Mouse (Mus musculus) small intestine, adult 2 months (tissue): Measurements from ENCODE around the gene Trp73.

ENCODE experiments used
- CTCF ChIP-seq: fragments of 200-500 bp; IDR thresholded peaks from 2 replicates; pipeline ENCODE4 v1.5.1; 2012; ENCODE audit warnings: low read depth, mild to moderate bottlenecking, control low read depth, inconsistent platforms, low read length, moderate library complexity, mixed read lengths; ENCODE audit not compliant: insufficient replicate concordance, insufficient read length; ENCODE audit errors: extremely low read depth
- POLR2A ChIP-seq: fragments of 200-500 bp; IDR thresholded peaks from 2 replicates; pipeline ENCODE4 v1.6.1; 2012; ENCODE audit warnings: low read depth, mild to moderate bottlenecking, control low read depth, inconsistent platforms, low read length, moderate library complexity

DNA sequence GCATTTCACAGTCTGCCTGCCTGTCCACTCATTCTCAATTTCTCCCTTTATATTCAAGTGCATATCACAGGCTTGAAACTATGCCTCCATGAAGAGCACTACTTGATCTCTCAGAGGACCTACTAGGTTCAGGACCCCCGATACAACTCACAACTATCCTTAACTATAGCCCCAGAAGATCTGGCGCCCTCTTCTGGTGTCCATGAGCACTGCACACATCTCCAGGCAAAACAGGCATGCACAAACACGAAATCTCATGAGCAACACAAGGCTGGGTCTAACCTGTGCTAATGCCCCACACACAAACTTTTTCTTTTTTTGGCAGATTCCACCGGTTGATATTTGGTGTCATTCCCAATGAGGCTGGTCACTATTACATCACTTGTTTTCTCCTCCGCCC is 94.2 kb downstream of the Trp73 start:
- TF ChIP-seq POLR2A (no peak), CTCF (no peak)
